8 mouse cellular contexts compared by ENCODE assay signal in genomic region chr6:30210788-30211187, GRCm38 (mm10).
DNase-seq lines count a peak whose midpoint lies in the region; ATAC-seq and TF ChIP-seq lines count a peak whose summit lies in the region.

No protein-coding gene starts in this region.

- no peak overlapping the region for H3K27ac ChIP-seq in heart, adult 2 months
- H3K27ac ChIP-seq in liver, embryonic 13.5 days: no peak overlapping the region
- H3K27ac ChIP-seq in neural tube, embryonic 13.5 days (replicated peaks): no peak overlapping the region

- no peaks in the 10 kb centered on the region for H3K79me2 ChIP-seq in heart, adult 2 months (replicated peaks; ENCODE audit: control insufficient read depth, insufficient read depth, low read length)

- H3K9ac ChIP-seq in heart, adult 2 months (ENCODE audit: low read depth, low read length): no peak overlapping the region
- no peak overlapping the region for H3K9ac ChIP-seq in liver, embryonic 13.5 days
- H3K9ac ChIP-seq in neural tube, embryonic 13.5 days: no peak overlapping the region

- DNase-seq in adrenal gland, adult 8-10 months: peak; percentile 60
- peak; percentile 84 for DNase-seq in embryo, embryonic 11 days
- DNase-seq in heart, adult 2 months: peak; percentile 64 to 74
- DNase-seq in kidney, postnatal 14 days: peak; percentile 75
- DNase-seq in liver, embryonic 13.5 days: peak; percentile 52
- peak; percentile 16 to 30 for DNase-seq in thymus, adult 18-20 months

- H3K9me3 ChIP-seq in liver, embryonic 13.5 days (replicated peaks): no peaks in the 10 kb centered on the region
- no peaks in the 10 kb centered on the region for H3K9me3 ChIP-seq in neural tube, embryonic 13.5 days

- H3K4me1 ChIP-seq in heart, adult 2 months (ENCODE audit: control insufficient read depth, insufficient read depth, low read length): peaks cover 5% of the 10 kb centered on the region
- peaks cover 14% of the 10 kb centered on the region for H3K4me1 ChIP-seq in liver, embryonic 13.5 days (replicated peaks)
- peaks cover 1% of the 10 kb centered on the region for H3K4me1 ChIP-seq in neural tube, embryonic 13.5 days (replicated peaks)

- intact Hi-C loops in heart, adult 2 months (cut with DNase I): loop anchor here (2.0 kb wide), 1 partner anchor 146 kb away; no protein-coding TSS in a partner anchor

- peak; percentile 64; the same call in 1 of the 2 replicates for TF ChIP-seq EP300 in heart, adult 2 months (IDR thresholded peaks at IDR 0.05; ENCODE audit: insufficient read depth, low read depth, low read length)

- 43% methylated on average over 5 of the region's 5 CpGs for WGBS in heart, adult 2 months
- WGBS in liver, embryonic 13.5 days (ENCODE audit: insufficient replicate concordance): 34% methylated on average over 5 of the region's 5 CpGs
- 33% methylated on average over 5 of the region's 5 CpGs for WGBS in neural tube, embryonic 13.5 days

- TF ChIP-seq CTCF in heart, adult 2 months (IDR thresholded peaks at IDR 0.05): no peak; the same call in none of the 2 replicates

- no peaks in the 10 kb centered on the region for H3K27me3 ChIP-seq in heart, adult 2 months (ENCODE audit: control insufficient read depth, insufficient read depth, low read length)
- 0 out of 2 replicates have a peak, but pooled peaks cover 2% of the 10 kb centered on the region for H3K27me3 ChIP-seq in liver, embryonic 13.5 days
- no peaks in the 10 kb centered on the region for H3K27me3 ChIP-seq in neural tube, embryonic 13.5 days

- H3K4me3 ChIP-seq in heart, adult 2 months: no peak overlapping the region
- H3K4me3 ChIP-seq in liver, embryonic 13.5 days (replicated peaks): no peak overlapping the region
- H3K4me3 ChIP-seq in neural tube, embryonic 13.5 days: no peak overlapping the region

- TF ChIP-seq POLR2A in heart, adult 2 months (IDR thresholded peaks at IDR 0.05; ENCODE audit: insufficient read depth, low read depth, low read length): no peak

- ATAC-seq in CD4-positive, CD25-positive, alpha-beta regulatory T cell, adult 4 months: peak; percentile 84
- peak; percentile 24 for ATAC-seq in liver, embryonic 13.5 days (ENCODE audit: low read depth)
- ATAC-seq in neural tube, embryonic 13.5 days (ENCODE audit: low read depth): peak; percentile 38

- H3K36me3 ChIP-seq in heart, adult 2 months (ENCODE audit: control insufficient read depth, insufficient read depth, low read length): no peaks in the 10 kb centered on the region
- peaks cover 15% of the 10 kb centered on the region for H3K36me3 ChIP-seq in liver, embryonic 13.5 days
- H3K36me3 ChIP-seq in neural tube, embryonic 13.5 days: peaks cover 24% of the 10 kb centered on the region

- H3K4me2 ChIP-seq in liver, embryonic 13.5 days: no peak overlapping the region
- no peak overlapping the region for H3K4me2 ChIP-seq in neural tube, embryonic 13.5 days

Comparison
In these comparisons a context has a peak if more than half of its experiments do, and no peak if none do; other contexts are left out.
1. ATAC-seq: peak in every context shown above with its lines; median percentile 84 in CD4-positive, CD25-positive, alpha-beta regulatory T cell, adult 4 months; 38 in neural tube, embryonic 13.5 days; 24 in liver, embryonic 13.5 days.
2. DNase-seq: peak in every context shown above with its lines; median percentile 84 in embryo, embryonic 11 days; 75 in kidney, postnatal 14 days; 69 in heart, adult 2 months; 60 in adrenal gland, adult 8-10 months; 52 in liver, embryonic 13.5 days; 23 in thymus, adult 18-20 months.